Mouse (Mus musculus) E14TG2a.4 (cell line): ENCODE measurements around the gene Naxe.

ENCODE experiments used
- CTCF ChIP-seq: conservative IDR thresholded peaks from 2 replicates; pipeline ENCODE4 v1.5.1; 2014; ENCODE audit warnings: low read length
- NANOG ChIP-seq: IDR thresholded peaks from 2 replicates; pipeline ENCODE4 v1.6.1; 2014; ENCODE audit warnings: borderline replicate concordance, low read length, mixed read lengths
- POU5F1 ChIP-seq: IDR thresholded peaks from 2 replicates; pipeline ENCODE4 v1.6.1; 2014; ENCODE audit warnings: low read length, borderline replicate concordance

DNA sequence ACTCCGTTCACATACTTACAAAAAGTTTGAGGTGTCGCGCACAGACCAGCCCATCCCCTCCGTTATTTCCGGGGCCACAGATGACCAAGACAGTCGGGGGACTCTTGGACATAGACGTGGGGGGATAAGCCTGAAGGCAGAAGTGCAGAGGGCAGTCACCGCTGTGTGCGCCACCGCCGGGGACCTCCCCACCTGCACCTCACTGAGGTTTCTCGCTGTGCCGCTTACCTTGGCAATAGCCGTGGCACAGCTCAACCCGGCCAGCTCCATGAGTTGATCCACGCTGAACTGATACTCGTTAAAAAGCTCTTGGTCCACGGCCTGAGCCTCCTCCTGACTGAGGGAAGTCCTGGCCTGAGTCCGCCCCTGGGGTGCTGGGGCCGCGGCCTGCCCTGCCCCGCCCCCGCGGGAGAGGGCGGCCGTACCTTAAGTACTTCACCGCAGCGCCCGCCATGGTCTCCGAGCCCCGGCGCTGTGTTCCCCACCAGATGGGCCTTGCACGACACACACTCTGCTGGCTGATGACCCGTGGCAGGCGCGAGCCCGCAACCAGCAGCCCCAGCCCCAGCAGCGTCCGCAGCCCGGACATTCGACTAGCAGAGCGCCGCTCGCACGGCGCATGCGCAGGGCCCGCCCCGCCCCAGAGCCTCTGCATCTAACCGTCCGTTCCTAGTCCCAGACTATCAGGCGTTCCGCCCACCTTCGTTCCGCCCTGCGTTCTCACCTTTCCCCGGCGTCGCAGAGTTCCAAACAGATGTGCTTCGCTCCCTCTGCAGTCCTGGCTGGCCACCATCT, at the start of gene Naxe:
- TF ChIP-seq CTCF (no peak), POU5F1 (no peak), NANOG (no peak)
